Mouse (Mus musculus) fat pad, adult 2 months (tissue): ENCODE measurements around the gene Actl6a.
"Not testable (repeated sequence)": the region's sequence is repeated elsewhere in the genome, so short reads cannot be mapped to it uniquely, and the experiment has no call there.

Experiments
- DNase-seq: peaks from one replicate; pipeline ENCODE4 v3.0.0-alpha.2; 2011; ENCODE audit warnings: low read depth, low spot score; ENCODE audit errors: extremely low read depth

Actl6a gene

GRCm38 (mm10) chr3:32705647-32706348 is at the start of gene Actl6a:
Gene Actl6a (plus strand): TSS chr3:32706298.
- not testable (repeated sequence) for DNase-seq

- no peak for DNase-seq
Observed at GRCm38 (mm10) chr3:32656398-32656994, 49.6 kb upstream of the Actl6a start.

GRCm38 (mm10) chr3:32658401-32658800 is 47.7 kb upstream of the Actl6a start:
- no peak for DNase-seq

- no peak for DNase-seq
Observed at GRCm38 (mm10) chr3:32658821-32659220, 47.3 kb upstream of the Actl6a start.

GRCm38 (mm10) chr3:32659506-32659905 is 46.6 kb upstream of the Actl6a start:
- no peak for DNase-seq

GRCm38 (mm10) chr3:32660276-32660675 is 45.8 kb upstream of the Actl6a start:
- no peak for DNase-seq

GRCm38 (mm10) chr3:32660831-32661555 is 45.1 kb upstream of the Actl6a start:
- no peak for DNase-seq

- DNase-seq: no peak
Observed at GRCm38 (mm10) chr3:32661556-32661930, 44.6 kb upstream of the Actl6a start.

GRCm38 (mm10) chr3:32668256-32668959 is 37.7 kb upstream of the Actl6a start:
- no peak for DNase-seq

GRCm38 (mm10) chr3:32669211-32669610 is 36.9 kb upstream of the Actl6a start:
- DNase-seq: no peak

- DNase-seq: no peak
Observed at GRCm38 (mm10) chr3:32670196-32670595, 35.9 kb upstream of the Actl6a start.

GRCm38 (mm10) chr3:32673151-32673550 is 32.9 kb upstream of the Actl6a start:
- DNase-seq: no peak

GRCm38 (mm10) chr3:32676393-32676792 is 29.7 kb upstream of the Actl6a start:
- DNase-seq: no peak

- DNase-seq: no peak
Observed at GRCm38 (mm10) chr3:32682910-32683531, 23.1 kb upstream of the Actl6a start.

GRCm38 (mm10) chr3:32684631-32685030 is 21.5 kb upstream of the Actl6a start:
- DNase-seq: no peak

GRCm38 (mm10) chr3:32686537-32686936 is 19.6 kb upstream of the Actl6a start:
- no peak for DNase-seq

- DNase-seq: no peak
Observed at GRCm38 (mm10) chr3:32687156-32687555, 18.9 kb upstream of the Actl6a start.

GRCm38 (mm10) chr3:32689567-32689999 is 16.5 kb upstream of the Actl6a start:
- DNase-seq: no peak

- DNase-seq: no peak
Observed at GRCm38 (mm10) chr3:32690008-32690407, 16.1 kb upstream of the Actl6a start.

- DNase-seq: no peak
Observed at GRCm38 (mm10) chr3:32690901-32691300, 15.2 kb upstream of the Actl6a start.

GRCm38 (mm10) chr3:32691841-32692240 is 14.3 kb upstream of the Actl6a start:
- no peak for DNase-seq
